Mouse (Mus musculus) right cerebral cortex, adult 18-20 months (tissue): ENCODE measurements around the gene Tex29.
"Not testable (repeated sequence)": the region's sequence is repeated elsewhere in the genome, so short reads cannot be mapped to it uniquely, and the experiment has no call there.

Experiments used
- DNase-seq: peaks from one replicate; pipeline ENCODE4 v3.0.0; 2022; ENCODE audit warnings: mixed read lengths

Gene Tex29

GRCm38 (mm10) chr8:11833157-11833556 is 7.1 kb upstream of the Tex29 start:
- no peak for DNase-seq

DNA sequence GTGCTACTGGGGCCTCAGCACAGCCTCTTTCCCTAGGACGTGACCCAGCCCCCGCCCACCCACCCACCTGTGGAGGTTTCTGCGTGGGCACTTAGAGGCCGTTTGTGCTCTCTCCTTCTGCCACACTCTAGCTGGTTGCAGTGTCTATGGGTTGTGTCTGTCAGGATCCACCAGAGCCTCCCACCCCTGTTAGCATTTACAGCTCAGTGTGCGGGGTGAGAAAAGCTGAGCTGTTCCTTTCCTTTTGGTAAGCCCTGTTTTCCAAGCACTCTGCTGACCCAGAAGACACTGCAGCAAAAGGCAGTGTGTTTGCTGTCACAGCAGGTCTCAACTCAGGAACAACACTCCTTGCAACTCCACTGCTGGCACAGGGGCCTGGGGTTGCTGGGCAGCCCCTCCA is 6.1 kb upstream of the Tex29 start:
- DNase-seq = peak; percentile 52

- peak; percentile 46 for DNase-seq
These were observed 5.6 kb upstream of the Tex29 start for GRCm38 (mm10) chr8:11834691-11835090.

DNA sequence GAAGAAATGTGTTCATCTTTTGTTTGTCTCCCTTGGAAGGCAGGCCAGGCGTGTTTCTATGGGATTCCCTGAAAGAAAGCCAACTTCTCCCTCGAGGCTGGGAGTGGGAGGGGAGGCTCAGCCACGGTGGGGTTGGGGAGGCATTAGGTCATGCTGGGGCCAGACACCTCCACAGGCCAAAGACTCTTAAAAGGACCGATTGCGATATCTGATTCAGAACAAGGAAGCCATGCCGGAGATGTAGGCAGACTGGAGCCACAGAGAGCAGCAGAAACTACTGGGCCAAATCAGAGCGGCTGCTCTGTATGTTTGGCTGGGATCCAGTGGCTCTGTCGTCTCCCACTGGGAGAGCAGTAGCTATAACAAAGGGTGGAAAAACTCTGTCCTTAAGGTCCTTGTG is 1.3 kb downstream of the Tex29 start:
- no peak for DNase-seq

- DNase-seq = no peak
These were observed 2.5 kb downstream of the Tex29 start for GRCm38 (mm10) chr8:11842757-11843156.

DNA sequence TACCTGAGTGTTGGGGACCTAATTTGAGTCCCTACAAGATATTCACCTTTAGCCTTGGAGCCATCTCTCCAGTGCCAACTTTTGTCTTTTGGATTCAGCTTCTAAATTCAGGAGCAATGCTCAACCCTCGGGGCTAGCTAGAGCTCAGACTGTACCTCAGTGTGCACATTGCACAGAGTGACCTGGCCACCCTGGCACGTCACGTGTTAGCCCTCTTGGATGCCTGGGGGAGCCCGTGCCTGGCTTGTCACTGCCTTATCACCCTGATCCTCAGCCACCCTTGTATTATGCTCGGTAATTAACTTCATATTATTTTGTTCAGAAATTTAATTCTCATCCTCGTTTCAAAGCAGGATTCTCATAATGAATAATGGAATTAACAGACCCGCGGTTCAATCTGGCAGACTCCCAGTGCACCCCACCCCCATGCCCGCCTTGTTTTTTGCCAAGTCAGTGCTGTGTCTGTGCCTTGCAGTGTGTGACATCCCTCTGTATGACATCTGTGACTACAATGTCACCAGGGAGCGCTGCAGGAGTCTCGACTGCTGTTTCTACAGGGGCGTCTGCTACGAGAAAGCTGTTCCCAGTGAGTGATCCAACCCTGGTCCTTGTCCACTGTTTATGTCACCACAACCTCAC is 3.5 kb downstream of the Tex29 start:
- DNase-seq = no peak

DNA sequence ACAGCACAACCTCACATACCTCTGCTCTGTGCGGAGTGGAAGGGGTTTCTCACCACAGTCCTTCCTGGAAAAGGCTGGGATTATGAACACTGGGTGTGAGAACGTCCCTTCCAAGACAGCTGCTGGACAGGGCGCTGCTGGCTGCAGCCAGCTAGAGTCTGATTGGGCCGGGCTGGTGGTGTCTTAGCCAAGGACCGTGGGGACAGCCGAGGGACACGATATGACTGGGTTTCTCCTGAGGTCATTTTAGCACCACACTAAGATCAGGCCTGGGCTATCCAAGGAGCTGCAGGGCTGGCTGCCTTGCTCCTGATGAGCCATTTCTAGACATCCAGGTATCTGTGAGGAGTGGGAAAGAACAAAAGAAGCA is 4.0 kb downstream of the Tex29 start:
- DNase-seq = no peak

- no peak for DNase-seq
These were observed 6.5 kb downstream of the Tex29 start for GRCm38 (mm10) chr8:11846807-11847206.

DNA sequence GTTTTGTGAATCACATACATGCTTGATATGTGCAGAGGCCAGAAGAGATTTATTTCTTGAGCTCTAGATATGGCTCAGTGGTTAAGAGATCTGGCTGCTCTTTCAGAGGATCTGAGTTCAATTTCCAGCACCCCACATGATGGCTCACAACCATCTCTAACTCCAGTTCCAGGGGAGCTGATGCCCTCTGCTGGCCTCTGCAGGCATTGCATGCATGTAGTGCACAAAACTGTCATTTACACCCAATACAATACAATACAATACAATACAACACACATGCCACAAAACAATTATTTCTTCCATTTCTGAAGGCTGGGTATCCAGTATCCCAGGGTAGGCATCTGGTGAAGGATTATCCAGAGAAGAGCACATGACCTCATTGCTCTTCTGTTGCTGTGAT is 27.6 kb downstream of the Tex29 start:
- DNase-seq = no peak

DNA sequence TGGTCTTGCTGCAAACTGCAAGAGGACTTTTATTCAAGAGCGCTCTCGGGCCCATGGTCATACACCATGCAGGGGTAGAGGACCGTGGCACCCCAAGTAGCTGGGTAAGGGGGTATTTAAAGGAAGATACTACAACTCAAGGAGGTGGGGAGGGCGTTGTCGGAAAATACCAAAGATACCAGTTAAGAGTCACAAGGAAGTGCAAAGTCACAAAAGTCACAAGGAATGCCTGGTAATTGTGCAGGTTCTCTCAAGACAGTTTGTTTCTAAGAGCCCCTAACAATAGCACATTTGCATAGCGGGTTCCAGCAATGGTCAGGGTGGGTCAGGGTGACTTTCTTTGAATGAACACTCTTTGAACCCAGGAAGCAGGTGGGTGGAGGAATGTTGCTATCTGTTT is 34.0 kb downstream of the Tex29 start:
- not testable (repeated sequence) for DNase-seq

GRCm38 (mm10) chr8:11884646-11885045 is 44.4 kb downstream of the Tex29 start:
- DNase-seq = no peak

DNA sequence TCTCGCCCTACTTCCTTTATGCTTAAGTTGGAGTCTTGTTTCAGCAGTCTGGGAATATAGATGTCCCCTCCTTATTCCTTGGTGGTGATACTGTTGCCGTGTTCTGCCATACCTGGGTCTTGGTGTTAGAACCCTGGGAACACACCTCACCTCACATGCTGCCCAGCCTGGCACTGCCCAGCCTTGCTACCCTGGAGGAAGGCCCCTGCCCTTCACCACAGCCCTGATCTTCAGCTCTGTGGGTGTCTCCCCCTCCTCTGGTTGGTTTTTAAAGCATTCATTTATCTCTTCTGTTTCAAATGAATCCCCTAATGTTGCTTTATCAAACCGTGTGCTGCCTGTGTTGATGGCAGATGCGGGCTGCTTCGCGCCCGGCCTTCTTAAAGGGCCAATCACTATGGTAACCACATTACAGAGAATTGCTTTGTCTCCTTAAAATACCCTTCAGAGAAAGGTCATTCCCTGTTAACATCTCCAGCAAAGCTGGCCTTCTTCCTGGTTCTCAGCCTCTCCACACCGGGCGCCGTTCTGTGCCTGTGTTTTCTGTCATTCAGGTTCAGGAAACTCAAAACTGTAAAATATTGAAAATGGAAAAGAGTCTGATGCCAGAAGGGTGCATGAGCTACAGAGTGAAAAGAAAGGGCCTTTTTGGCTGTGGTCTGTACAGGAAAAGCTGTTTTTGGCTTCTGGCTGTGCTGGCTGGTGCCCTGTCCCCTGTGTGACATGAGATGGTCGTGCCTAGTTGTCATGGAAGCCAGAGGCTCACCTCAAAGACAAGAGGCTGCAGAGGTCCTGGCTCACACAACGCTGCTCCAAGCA is 45.8 kb downstream of the Tex29 start:
- DNase-seq = no peak

GRCm38 (mm10) chr8:11886824-11887223 is 46.5 kb downstream of the Tex29 start:
- no peak for DNase-seq

DNA sequence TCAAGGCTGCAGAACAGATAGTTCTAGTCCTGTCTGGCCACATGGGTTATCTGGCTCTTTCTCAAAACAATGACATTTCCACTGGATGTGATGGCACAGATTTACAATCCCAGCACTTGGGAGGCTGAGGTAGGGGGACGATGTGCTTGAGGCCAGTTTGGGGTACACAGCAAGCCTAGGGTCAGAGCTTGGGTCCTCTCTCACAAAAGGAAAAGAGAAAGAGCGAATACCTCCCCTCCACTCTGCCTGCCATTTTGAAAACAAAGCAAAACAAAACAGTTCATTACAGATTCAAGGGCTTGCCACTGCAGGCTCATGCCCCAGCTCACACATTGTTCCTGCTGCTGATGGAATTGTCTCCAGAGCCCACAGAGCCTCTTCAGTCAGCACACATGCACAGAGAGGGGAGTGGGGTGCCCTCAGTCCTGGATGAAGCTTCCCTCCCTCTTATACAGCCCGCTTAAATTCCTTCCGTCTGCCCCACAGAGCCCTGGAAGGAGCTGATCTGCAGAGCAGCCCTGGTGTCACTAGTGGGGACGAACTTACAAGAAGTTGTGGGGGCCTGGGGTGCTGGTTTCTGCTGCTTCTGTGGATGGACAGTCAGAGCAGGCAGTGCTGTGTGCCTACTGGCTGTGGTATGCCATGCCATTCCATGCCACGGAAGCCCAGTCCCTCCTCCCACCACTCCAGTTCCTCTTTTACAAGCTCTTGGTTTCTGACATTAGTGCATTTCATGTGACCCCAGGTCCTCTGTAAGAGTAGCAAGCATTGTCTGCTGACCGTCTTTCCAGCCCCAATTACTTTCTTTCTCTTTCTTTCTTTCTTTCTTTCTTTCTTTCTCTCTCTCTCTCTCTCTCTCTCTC is 49.1 kb downstream of the Tex29 start:
- no peak for DNase-seq

DNA sequence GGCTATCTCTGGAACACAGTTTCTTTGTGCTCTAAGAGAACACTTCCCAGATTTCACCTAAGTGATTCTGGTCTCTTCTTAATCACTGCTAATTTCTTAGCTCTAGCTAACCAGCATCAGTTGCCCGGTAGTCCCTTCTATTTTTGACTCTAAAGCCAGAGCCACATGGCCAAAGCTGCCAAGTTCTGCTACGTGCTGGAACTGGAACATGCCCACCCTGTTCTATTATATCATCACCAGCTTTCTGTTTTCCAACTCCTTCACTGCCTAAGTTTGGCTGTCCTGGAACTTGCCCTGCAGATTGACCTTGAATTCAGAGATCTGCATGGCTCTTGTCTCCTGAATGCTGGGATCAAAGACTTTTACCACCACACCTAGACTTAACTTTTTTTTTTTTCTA is 52.5 kb downstream of the Tex29 start:
- no peak for DNase-seq

GRCm38 (mm10) chr8:11896022-11896662 is 55.9 kb downstream of the Tex29 start:
- no peak for DNase-seq

- no peak for DNase-seq
These were observed 56.4 kb downstream of the Tex29 start for GRCm38 (mm10) chr8:11896677-11897076.

GRCm38 (mm10) chr8:11898814-11899213 is 58.5 kb downstream of the Tex29 start:
- no peak for DNase-seq
